18 mouse cellular contexts compared by ENCODE assay signal in the genomic region with DNA sequence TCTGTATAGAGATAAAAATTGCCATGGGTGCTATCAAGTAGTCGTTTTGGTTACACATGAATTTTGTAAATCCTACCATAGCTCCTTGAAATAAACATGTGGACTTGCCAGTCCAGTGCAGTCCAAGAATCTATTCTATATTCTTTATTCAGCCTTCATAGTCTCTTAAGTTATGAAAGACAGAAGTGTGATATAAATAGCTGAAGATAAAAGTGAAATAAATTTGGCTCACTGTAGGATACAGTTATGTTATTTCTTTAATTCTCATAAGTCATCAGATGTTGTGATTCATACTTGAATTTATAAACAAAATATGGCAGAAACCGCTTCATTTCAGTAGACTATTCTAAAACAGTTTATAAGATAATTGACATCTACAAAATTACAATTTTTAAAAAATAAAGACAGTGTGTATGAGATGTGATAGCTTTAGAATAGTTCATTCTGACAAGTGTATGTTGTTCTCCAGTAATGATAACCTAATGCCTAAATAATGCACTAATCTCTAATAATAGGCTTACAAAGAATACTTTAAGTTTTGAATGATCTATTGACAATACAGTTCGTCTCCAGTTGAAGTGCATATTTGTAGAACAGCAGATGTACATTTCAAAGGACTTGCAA.
"Had no signal": no experiment of that assay in that cellular context is flagged by ENCODE, and none has a peak within 500 bp of the region (broad histone marks: within the 10 kb centered on the region; RNA-seq: fewer than 3 reads in every experiment).

No protein-coding gene starts in this region.

- H3K27ac ChIP-seq: liver, embryonic 14.5 days; midbrain, embryonic 10.5 days; midbrain, embryonic 12.5 days; neural tube, embryonic 13.5 days; neural tube, embryonic 15.5 days had no signal

- H3K4me2 ChIP-seq: midbrain, embryonic 12.5 days; neural tube, embryonic 13.5 days; neural tube, embryonic 15.5 days had no signal

- H3K27me3 ChIP-seq: midbrain, embryonic 12.5 days; neural tube, embryonic 13.5 days; neural tube, embryonic 15.5 days had no signal

- H3K4me3 ChIP-seq: midbrain, embryonic 10.5 days; midbrain, embryonic 12.5 days; myocyte; neural tube, embryonic 13.5 days; neural tube, embryonic 15.5 days had no signal

- H3K9ac ChIP-seq: liver, embryonic 14.5 days; midbrain, embryonic 12.5 days; neural tube, embryonic 13.5 days; neural tube, embryonic 15.5 days had no signal

- H3K9me3 ChIP-seq: midbrain, embryonic 10.5 days; midbrain, embryonic 12.5 days; neural tube, embryonic 13.5 days; neural tube, embryonic 15.5 days had no signal

- H3K36me3 ChIP-seq: midbrain, embryonic 10.5 days; midbrain, embryonic 12.5 days; neural tube, embryonic 13.5 days; neural tube, embryonic 15.5 days had no signal

- DNase-seq: lung, adult 2 months; lung, postnatal 14 days; lung, postnatal 36 days; midbrain, embryonic 14.5 days; right cerebral cortex, adult 18-20 months; right cerebral cortex, postnatal 25 days; right cerebral cortex, postnatal 4 days; spleen, adult 18-20 months; thymus, adult 18-20 months; thymus, postnatal 14 days; thymus, postnatal 36 days had no signal

- ATAC-seq: midbrain, embryonic 16.5 days had no signal

- H3K4me1 ChIP-seq: midbrain, embryonic 10.5 days; neural tube, embryonic 13.5 days; neural tube, embryonic 15.5 days had no signal
